Mouse (Mus musculus) right cerebral cortex, postnatal 4 days (tissue): ENCODE results near the gene Ecel1.

ENCODE experiments used
- DNase-seq: peaks from one replicate; pipeline ENCODE4 v3.0.0-alpha.2; 2022

Ecel1 gene

GRCm38 (mm10) chr1:87164796-87165184, 8.5 kb upstream of the Ecel1 start:
- DNase-seq, result no peak

DNA sequence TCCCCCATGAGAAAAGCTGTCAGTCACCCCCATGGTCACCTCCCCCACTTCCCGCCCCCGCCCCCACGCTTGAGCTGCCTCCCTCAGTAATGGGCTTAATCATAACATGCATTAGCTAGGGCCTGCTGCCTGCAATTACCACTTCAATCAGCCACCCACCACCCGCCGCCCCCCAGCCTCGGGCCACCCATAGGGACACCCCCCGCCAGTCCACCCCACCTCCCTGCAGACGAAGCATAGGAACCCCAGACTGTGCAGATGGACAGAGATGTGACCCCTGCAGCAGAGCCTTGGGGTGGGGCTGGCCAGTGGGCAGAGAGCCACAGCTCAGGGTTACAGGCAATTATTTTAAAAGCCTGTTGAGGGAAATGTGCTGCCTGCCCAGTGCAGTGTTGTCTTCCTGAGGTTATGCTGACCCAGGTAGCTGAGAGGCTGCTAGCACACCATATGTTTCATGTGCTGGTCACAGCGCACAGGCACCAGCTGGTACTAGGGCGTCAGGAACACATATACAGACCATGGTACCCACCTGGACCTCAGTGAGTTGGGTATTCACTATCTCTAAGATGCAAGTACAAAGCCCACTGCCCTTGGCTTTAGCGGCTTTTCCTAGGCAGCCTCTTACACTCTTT, 8.0 kb upstream of the Ecel1 start:
- no peak for DNase-seq

DNA sequence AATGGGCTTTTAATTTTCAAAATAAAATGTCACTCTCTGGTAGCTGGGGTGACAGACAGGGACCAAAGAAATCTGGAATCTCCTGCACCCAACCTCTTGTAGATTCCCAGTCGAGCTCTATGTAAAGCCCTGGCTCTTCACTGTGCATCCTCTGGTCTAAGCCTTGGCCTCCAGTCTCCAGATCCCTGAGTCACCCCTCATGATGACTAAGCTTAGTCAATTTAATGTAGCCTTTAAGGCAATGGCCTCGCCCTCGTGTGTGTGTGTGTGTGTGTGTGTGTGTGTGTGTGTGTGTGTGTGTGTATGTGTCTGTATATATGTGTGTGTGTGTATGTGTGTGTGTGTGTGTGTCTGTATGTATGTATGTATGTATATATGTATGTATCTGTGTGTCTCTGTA, 3.1 kb upstream of the Ecel1 start:
- no peak for DNase-seq

DNA sequence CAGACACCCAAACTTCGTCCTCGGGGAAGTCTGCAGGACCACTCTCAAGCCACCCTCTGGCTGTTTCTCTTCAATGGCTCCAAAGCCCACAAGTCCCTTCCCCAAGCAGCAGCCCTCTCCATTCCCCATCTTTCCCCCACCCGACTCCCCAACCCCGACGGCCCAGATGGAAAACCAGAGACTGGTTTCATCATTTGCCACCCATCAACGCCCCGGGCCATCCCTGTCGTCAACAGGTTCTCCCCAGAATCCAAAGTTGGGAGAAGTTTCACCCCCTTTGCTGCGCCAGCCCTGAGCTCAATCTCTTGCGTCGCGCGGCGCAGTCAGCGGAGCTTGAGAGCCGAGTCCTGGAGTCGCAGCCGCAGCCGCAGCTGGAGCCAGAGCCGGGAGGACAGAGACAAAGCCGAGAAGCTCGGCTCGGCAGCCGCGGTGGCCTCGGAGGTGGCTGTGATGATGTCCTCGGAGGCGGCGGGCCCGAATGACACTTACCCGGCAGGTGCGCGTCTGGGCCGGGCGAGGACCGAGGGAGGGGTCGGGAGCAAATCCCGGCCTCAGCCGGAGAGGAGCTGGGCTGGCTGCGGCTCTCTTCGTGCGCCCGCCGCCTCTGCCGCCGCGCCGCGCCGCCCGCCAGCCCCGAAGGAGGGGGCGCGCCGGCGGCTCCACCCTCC, 656 bp downstream of the Ecel1 start:
- peak; percentile 33 for DNase-seq

GRCm38 (mm10) chr1:87154501-87155120, 1.7 kb downstream of the Ecel1 start:
- no peak for DNase-seq

DNA sequence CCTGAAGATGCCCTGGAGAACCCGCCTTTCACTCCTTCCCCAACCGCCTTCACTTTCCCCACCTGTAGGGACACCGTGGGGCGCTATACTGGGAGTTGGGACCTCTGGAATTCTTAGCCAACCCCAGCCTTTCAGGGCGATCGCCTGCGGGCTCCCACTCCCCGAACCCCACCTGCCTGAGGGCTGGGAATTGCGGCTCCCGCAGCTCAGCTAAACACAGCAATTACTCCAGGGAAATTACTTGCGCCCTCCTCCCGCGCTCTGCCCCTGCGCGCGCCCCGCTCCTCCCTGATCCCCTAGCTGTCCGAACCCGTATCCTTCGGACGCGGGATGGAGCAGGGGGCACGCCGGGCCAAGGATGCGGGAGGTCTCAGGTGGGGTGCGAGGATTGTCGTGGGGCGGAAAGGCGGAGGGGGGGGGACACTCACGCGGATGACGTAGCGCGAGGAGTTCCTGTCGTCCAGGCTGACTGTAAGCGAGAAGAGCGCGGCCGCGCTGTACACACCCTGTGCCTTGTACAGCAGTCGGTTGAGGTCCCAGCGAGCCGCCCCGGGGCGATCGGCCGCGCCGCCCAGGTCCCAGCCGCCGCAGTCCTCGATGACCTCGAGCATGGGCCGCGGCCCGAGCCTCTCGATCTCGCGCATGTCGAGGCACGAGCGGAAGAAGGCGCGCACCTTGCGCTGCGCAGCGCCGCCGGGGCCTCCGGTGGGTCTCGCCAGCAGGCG, 2.4 kb downstream of the Ecel1 start:
- peak; percentile 19 for DNase-seq

DNA sequence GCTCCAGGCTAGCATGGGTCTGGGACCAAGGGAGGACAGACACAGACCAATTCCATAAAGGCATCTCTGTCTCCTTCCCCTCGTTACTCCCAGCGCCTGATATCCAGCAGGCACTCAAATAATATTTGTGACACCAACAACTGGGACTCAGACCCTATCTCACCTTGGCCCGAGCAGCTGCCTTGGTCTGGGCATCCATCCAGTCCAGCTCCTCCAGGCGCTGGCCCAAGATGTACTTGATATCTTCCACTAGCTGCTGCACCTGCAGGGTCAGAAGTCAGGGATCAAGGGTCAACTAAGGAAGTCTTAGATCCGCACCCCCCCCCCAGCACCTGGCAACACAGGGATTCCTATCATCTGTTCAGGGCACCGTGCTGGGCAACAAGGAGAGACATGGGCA, 5.0 kb downstream of the Ecel1 start:
- no peak for DNase-seq

GRCm38 (mm10) chr1:87149422-87149821, 6.9 kb downstream of the Ecel1 start:
- no peak for DNase-seq

DNA sequence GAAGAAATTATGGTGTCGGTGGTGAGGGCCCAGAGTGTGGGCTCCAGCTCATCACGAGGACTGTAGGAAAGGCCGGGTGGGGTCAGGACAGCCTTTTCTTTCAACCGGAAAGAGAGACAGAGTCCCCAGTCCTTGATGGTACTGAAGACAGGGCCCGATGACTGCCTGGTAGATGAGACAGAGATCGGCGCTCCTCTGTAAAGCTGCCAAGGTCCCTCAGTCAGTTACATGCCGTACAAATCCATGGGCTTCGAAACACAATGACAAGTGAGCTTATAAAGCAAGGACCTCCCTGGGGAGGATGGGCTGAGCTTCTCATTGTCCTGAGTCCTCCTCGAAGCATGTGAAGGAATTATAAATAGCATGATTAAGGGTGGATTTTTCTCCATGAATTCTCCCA, 13.2 kb downstream of the Ecel1 start:
- DNase-seq, result no peak

DNA sequence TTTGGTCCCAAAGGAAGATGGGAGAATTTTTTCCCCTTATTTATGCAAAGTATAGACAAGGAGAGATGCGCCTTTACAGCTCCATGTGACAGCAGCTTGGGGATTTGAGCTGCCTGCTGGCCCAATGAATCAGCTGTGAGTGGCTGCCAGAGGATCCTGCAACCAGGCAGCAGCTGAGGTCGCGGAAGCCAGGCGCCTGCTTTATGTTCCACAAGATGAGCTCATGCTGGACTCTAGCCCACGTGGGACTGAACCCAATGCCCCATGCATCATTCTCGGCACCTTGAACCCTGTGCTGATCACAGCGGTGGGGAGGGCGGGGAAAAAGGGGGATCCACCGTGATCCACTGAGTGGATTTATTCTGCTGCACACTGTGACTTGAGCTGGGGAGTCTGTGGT, 13.9 kb downstream of the Ecel1 start:
- no peak for DNase-seq

DNA sequence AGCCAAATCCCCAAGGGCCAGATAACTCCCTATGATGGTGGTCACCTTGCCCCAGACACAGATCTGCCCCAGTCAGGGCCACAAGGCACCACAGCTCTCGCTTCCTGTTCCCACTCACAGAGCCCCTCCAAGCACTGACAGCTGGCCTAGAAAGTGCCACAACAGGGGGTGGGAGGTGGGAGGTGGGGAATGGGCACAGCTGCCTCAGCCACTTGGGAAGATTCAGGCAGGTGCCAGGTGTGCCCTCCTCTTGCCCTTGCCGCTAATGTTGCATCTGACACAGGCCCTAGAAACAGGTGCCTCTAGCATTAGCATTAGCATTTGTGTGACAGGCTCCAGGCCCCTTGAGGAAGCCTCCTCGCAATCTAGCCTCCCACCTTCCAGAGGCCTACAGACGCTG, 14.8 kb downstream of the Ecel1 start:
- DNase-seq, result no peak

- no peak for DNase-seq
These were observed 24.5 kb downstream of the Ecel1 start for GRCm38 (mm10) chr1:87131803-87132202.

DNA sequence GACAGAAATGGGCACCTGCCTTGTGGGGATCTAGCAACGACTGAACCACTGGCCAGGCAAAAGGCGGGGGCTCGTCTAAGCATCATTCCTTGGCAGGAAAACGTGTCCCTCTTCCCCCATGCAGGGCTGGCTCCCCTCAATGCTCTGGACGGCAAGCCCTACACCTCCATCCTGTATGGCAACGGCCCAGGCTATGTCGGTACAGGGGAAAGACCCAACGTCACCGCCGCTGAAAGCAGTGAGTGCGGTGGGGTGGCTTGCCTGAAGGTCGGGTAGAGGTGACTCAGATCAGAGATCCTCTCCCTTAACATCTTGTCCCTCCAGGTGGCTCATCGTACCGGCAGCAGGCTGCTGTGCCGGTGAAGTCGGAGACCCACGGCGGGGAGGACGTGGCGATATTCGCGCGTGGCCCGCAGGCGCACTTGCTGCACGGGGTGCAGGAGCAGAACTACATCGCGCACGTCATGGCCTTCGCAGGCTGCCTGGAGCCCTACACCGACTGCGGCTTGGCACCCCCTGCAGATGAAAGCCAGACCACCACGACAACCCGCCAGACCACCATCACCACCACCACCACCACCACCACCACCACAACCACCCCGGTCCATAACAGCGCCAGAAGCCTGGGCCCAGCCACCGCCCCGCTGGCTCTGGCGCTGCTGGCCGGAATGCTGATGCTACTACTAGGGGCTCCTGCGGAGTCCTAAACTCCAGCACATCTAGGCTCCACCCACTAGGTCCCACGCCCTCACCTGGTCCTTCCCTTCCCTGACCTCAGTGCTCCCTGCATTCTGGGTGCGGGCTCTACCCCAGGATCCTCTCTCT, 28.9 kb downstream of the Ecel1 start:
- peak; percentile 51 for DNase-seq

GRCm38 (mm10) chr1:87124673-87125072, 31.6 kb downstream of the Ecel1 start, which contains the start of gene Akp3:
TSS of gene Akp3 (plus strand) at chr1:87124973.
- no peak for DNase-seq

- DNase-seq, result no peak
These were observed 41.5 kb downstream of the Ecel1 start for GRCm38 (mm10) chr1:87114784-87115183.

GRCm38 (mm10) chr1:87111719-87112354, 44.5 kb downstream of the Ecel1 start:
- DNase-seq, result peak; percentile 47

- DNase-seq, result no peak
These were observed 47.8 kb downstream of the Ecel1 start for GRCm38 (mm10) chr1:87108564-87108963.

- DNase-seq, result no peak
These were observed 49.8 kb downstream of the Ecel1 start for GRCm38 (mm10) chr1:87106536-87106935.

DNA sequence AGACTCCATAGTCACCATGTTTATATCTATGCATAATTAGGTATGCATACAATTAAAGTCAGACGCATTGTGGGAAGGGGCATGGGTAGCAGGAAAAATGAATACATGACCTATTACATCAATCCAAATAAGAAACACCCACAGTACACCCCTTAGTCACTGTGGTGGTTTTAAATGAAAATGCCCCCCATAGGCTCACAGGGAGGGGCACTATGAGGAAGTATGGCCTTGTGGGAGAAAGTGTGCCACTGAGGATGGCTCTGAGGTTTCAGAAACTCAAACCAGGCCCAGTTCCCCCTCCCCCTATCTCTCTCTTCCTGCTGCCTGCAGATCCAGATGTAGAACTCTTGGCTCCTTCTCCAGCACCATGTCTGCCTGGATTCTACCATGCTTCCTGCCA, 52.4 kb downstream of the Ecel1 start:
- DNase-seq, result no peak

DNA sequence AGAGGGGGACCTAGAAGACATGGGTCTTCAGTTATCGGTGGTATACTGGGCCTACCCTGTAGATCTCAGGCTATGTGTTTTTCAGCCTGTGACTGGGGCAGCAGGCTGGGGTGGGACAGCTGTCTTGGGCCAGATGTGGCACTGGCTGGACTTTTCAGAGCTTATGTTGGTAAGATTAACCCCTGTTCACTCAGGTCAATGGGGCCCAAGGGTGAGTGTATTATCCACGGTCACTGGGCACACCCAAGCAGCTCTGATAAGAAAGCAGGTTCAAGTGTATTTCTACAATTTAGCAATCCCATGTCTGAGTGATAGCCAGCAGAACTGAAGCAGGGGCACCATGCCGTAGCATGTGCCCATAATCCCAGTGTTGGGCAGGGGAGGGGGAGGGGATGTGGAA, 54.2 kb downstream of the Ecel1 start:
- no peak for DNase-seq

DNA sequence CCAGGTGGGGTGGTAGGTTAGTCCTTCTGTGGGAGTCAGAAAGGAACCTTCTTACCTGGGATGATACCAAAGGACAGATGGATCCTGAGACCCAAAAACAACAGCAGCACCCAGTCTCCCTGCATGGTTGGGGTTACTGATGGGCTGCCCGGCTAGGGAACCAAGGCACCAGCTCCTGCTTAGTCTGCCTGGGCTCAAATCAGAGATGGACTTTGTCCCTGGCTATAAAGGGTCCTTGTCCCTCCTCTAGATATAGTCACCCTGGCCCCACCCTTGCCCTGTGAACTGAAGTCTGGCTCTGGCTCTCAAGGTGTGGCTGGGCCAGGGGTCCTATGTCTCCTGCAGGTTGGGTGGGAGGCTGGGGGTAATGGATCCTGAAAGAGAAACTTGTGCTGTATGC, 54.9 kb downstream of the Ecel1 start, which contains the start of gene Alpi:
Alpi (minus strand) TSS at position 196 of the 400 bp plus-strand sequence.
- DNase-seq, result no peak

- peak; percentile 60 for DNase-seq
These were observed 57.9 kb downstream of the Ecel1 start for GRCm38 (mm10) chr1:87098358-87098975.
